Mouse (Mus musculus) small intestine, adult 2 months (tissue): ENCODE data around the gene Rab11fip4. TPM values are rescaled to one million over a fixed set of nuclear protein-coding genes. Genes with fewer than 3 reads are reported as not detected.

Experiments used
- H3K27ac ChIP-seq: fragments of 200-500 bp; 2 replicates; pipeline ENCODE4 v1.5.1; 2012; ENCODE audit warnings: low read depth, low read length, control low read depth, inconsistent platforms; ENCODE audit not compliant: insufficient read depth
- H3K27me3 ChIP-seq: fragments of 200-500 bp; 2 replicates; pipeline ENCODE4 v1.6.1; 2012; ENCODE audit warnings: mild to moderate bottlenecking, moderate library complexity, low read length, inconsistent platforms; ENCODE audit not compliant: control insufficient read depth, insufficient read depth
- H3K36me3 ChIP-seq: fragments of 200-500 bp; 2 replicates; pipeline ENCODE4 v1.6.1; 2012; ENCODE audit warnings: mild to moderate bottlenecking, low read length, control low read depth, inconsistent platforms; ENCODE audit not compliant: control insufficient read depth, insufficient read depth
- H3K4me1 ChIP-seq: fragments of 200-500 bp; 2 replicates; pipeline ENCODE4 v1.6.1; 2012; ENCODE audit warnings: low read length, inconsistent platforms, mixed read lengths; ENCODE audit not compliant: control insufficient read depth, insufficient read depth, insufficient read length
- H3K4me3 ChIP-seq: fragments of 200-500 bp; 2 replicates; pipeline ENCODE4 v1.5.1; 2012; ENCODE audit warnings: low read depth, mild to moderate bottlenecking, control low read depth, inconsistent platforms, low read length, moderate library complexity
- CTCF ChIP-seq: fragments of 200-500 bp; IDR thresholded peaks from 2 replicates; pipeline ENCODE4 v1.5.1; 2012; ENCODE audit warnings: low read depth, mild to moderate bottlenecking, control low read depth, inconsistent platforms, low read length, moderate library complexity, mixed read lengths; ENCODE audit not compliant: insufficient replicate concordance, insufficient read length; ENCODE audit errors: extremely low read depth
- POLR2A ChIP-seq: fragments of 200-500 bp; IDR thresholded peaks from 2 replicates; pipeline ENCODE4 v1.6.1; 2012; ENCODE audit warnings: low read depth, mild to moderate bottlenecking, control low read depth, inconsistent platforms, low read length, moderate library complexity
- WGBS: fragments of 180-500 bp; shearing (Covaris S2); methylation state at CpG from one replicate; pipeline ENCODE4 v1.1.7; 2018; 5-methylcytosine and 5-hydroxymethylcytosine counted together
- polyA plus RNA-seq: library from polyadenylated mRNA; depleted of rRNA; stranded (reverse); fragments of >200 nt; gene quantifications from 2 replicates; pipeline ENCODE4 v1.2.3, GENCODE M21; 2012

Gene Rab11fip4
- polyA plus RNA-seq, 1 experiment, result 13.8 TPM

- Histone ChIP-seq H3K27ac (no peak overlapping the region), H3K27me3 (no peaks in the 10 kb centered on the region), H3K36me3 (no peaks in the 10 kb centered on the region), H3K4me1 (peaks cover 3% of the 10 kb centered on the region; the same call in 1 of the 2 replicates), H3K4me3 (no peak overlapping the region)
- no peak for TF ChIP-seq CTCF
- no peak for TF ChIP-seq POLR2A
- WGBS, result 82% methylated on average over 5 of the region's 5 CpGs
These were observed 140.5 kb downstream of the Rab11fip4 start for GRCm38 (mm10) chr11:79731476-79731875.

- whole genome bisulfite sequencing, result 89% methylated on average over 6 of the region's 6 CpGs
These were observed 142.0 kb downstream of the Rab11fip4 start for GRCm38 (mm10) chr11:79733013-79733412.

GRCm38 (mm10) chr11:79736232-79737006 lies 145.4 kb downstream of the Rab11fip4 start:
- peaks cover 5% of the 10 kb centered on the region for H3K4me1 ChIP-seq
- no peaks in the 10 kb centered on the region for H3K36me3 ChIP-seq
- no peaks in the 10 kb centered on the region for H3K27me3 ChIP-seq
- peak overlapping the region; percentile 23; the same call in 1 of the 2 replicates for H3K27ac ChIP-seq
- no peak for TF ChIP-seq CTCF
- no peak for TF ChIP-seq POLR2A
- no peak overlapping the region for H3K4me3 ChIP-seq
- WGBS, result 68% methylated on average over 15 of the region's 15 CpGs

More at GRCm38 (mm10) chr11:79733013-79733412, 142.0 kb downstream of the Rab11fip4 start:
- no peak for TF ChIP-seq CTCF
- no peak for TF ChIP-seq POLR2A
- no peak overlapping the region for H3K27ac ChIP-seq
- no peaks in the 10 kb centered on the region for H3K36me3 ChIP-seq
- no peaks in the 10 kb centered on the region for H3K27me3 ChIP-seq
- H3K4me1 ChIP-seq, result peaks cover 6% of the 10 kb centered on the region
- no peak overlapping the region for H3K4me3 ChIP-seq

- Histone ChIP-seq H3K4me1 (peaks cover 5% of the 10 kb centered on the region), H3K27me3 (no peaks in the 10 kb centered on the region), H3K4me3 (no peak overlapping the region), H3K27ac (peak overlapping the region; percentile 23; the same call in 1 of the 2 replicates), H3K36me3 (no peaks in the 10 kb centered on the region)
- 73% methylated on average over 12 of the region's 12 CpGs for WGBS
- TF ChIP-seq POLR2A (no peak), CTCF (no peak)
These were observed 146.2 kb downstream of the Rab11fip4 start for GRCm38 (mm10) chr11:79737126-79737697.

- Histone ChIP-seq H3K36me3 (no peaks in the 10 kb centered on the region), H3K27me3 (no peaks in the 10 kb centered on the region), H3K4me1 (peaks cover 5% of the 10 kb centered on the region), H3K27ac (no peak overlapping the region), H3K4me3 (no peak overlapping the region)
- WGBS, result 82% methylated on average over 6 of the region's 6 CpGs
- TF ChIP-seq POLR2A, result no peak
- no peak for TF ChIP-seq CTCF
These were observed 147.0 kb downstream of the Rab11fip4 start for GRCm38 (mm10) chr11:79737865-79738502.

- no peak for TF ChIP-seq CTCF
- TF ChIP-seq POLR2A, result no peak
These were observed 147.9 kb downstream of the Rab11fip4 start for GRCm38 (mm10) chr11:79738725-79739558.

More at GRCm38 (mm10) chr11:79738725-79739558, 147.9 kb downstream of the Rab11fip4 start:
- Histone ChIP-seq H3K36me3 (no peaks in the 10 kb centered on the region), H3K4me3 (no peak overlapping the region), H3K4me1 (peaks cover 5% of the 10 kb centered on the region), H3K27ac (peak overlapping the region; percentile 6; the same call in 1 of the 2 replicates), H3K27me3 (no peaks in the 10 kb centered on the region)
- 78% methylated on average over 19 of the region's 19 CpGs for WGBS
